Mouse (Mus musculus) small intestine, adult 2 months (tissue): ENCODE results near the gene Atn1. TPM values are rescaled to one million over a fixed set of nuclear protein-coding genes. Genes with fewer than 3 reads are reported as not detected.
A peak's percentile ranks its signal among the peaks of the same experiment; 100 is the strongest.

Experiments used
- H3K27ac ChIP-seq: fragments of 200-500 bp; 2 replicates; pipeline ENCODE4 v1.5.1; 2012; ENCODE audit warnings: low read depth, low read length, control low read depth, inconsistent platforms; ENCODE audit not compliant: insufficient read depth
- H3K27me3 ChIP-seq: fragments of 200-500 bp; 2 replicates; pipeline ENCODE4 v1.6.1; 2012; ENCODE audit warnings: mild to moderate bottlenecking, moderate library complexity, low read length, inconsistent platforms; ENCODE audit not compliant: control insufficient read depth, insufficient read depth
- H3K36me3 ChIP-seq: fragments of 200-500 bp; 2 replicates; pipeline ENCODE4 v1.6.1; 2012; ENCODE audit warnings: mild to moderate bottlenecking, low read length, control low read depth, inconsistent platforms; ENCODE audit not compliant: control insufficient read depth, insufficient read depth
- H3K4me1 ChIP-seq: fragments of 200-500 bp; 2 replicates; pipeline ENCODE4 v1.6.1; 2012; ENCODE audit warnings: low read length, inconsistent platforms, mixed read lengths; ENCODE audit not compliant: control insufficient read depth, insufficient read depth, insufficient read length
- H3K4me3 ChIP-seq: fragments of 200-500 bp; 2 replicates; pipeline ENCODE4 v1.5.1; 2012; ENCODE audit warnings: low read depth, mild to moderate bottlenecking, control low read depth, inconsistent platforms, low read length, moderate library complexity
- CTCF ChIP-seq: fragments of 200-500 bp; IDR thresholded peaks from 2 replicates; pipeline ENCODE4 v1.5.1; 2012; ENCODE audit warnings: low read depth, mild to moderate bottlenecking, control low read depth, inconsistent platforms, low read length, moderate library complexity, mixed read lengths; ENCODE audit not compliant: insufficient replicate concordance, insufficient read length; ENCODE audit errors: extremely low read depth
- POLR2A ChIP-seq: fragments of 200-500 bp; IDR thresholded peaks from 2 replicates; pipeline ENCODE4 v1.6.1; 2012; ENCODE audit warnings: low read depth, mild to moderate bottlenecking, control low read depth, inconsistent platforms, low read length, moderate library complexity
- WGBS: fragments of 180-500 bp; shearing (Covaris S2); methylation state at CpG from one replicate; pipeline ENCODE4 v1.1.7; 2018; 5-methylcytosine and 5-hydroxymethylcytosine counted together
- polyA plus RNA-seq: library from polyadenylated mRNA; depleted of rRNA; stranded (reverse); fragments of >200 nt; gene quantifications from 2 replicates; pipeline ENCODE4 v1.2.3, GENCODE M21; 2012

Gene Atn1
- polyA plus RNA-seq, 1 experiment = 92.6 TPM

DNA sequence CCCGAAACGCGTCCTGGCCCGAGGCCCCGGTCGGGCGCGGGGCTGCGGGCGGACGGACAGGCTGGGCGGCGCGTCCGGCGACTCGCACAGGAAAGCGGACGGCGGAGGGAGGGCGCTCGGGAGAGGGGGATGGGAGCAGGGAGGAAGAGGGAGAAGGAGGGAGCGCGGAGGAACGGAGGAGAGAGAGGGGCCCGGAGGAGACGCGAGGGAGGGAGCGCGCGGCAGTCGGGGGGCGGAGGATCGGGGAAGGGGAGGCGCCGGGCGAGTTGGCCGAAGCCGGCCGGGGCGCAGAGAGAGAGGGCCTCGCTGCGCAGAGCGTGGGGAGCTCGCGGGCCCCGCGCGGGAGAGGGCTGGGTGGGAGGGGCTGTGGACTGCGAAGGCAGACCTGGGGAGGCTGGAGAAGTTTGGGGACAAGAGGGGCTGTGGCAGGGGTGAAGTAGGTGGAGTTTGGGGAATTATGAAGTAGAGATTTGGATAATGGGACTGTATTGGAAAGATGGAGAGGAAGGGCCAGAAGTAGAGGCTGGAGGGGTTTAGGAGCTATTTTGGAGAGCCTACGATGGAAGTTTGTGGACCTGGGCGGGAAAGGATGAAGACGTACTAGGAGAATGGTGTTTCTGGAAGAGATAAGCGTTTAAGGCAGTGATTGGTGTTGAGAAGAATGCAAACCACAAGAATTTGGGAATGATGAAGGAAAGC lies 477 bp upstream of the Atn1 start:
- H3K27me3 ChIP-seq = no peaks in the 10 kb centered on the region
- TF ChIP-seq CTCF = no peak
- no peak for TF ChIP-seq POLR2A
- H3K4me1 ChIP-seq = peaks cover 8% of the 10 kb centered on the region
- H3K36me3 ChIP-seq = no peaks in the 10 kb centered on the region
- H3K4me3 ChIP-seq = peak overlapping the region; percentile 86
- peak overlapping the region; percentile 51 for H3K27ac ChIP-seq
- 2% methylated on average over 48 of the region's 54 CpGs for WGBS

DNA sequence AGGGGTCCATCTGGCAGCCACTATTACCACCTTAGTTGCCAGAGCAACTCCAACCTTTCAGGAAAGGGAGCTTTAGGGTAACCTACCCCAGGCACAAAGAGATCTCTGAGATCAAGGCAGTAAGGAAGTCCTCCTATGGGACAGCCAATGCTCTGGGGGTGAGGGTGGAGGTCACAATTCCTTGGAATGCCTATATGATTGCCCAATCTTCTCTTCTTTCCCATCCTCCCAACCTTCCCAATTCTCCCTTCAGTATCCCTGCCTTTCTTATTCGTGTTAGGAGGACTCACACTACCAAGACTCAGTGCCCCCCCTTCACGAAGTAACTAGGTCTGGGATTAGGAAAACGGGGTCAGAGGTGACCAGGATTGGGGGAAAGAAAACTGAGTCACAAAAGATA lies 1.0 kb downstream of the Atn1 start:
- Histone ChIP-seq H3K27me3 (no peaks in the 10 kb centered on the region), H3K27ac (no peak overlapping the region), H3K36me3 (no peaks in the 10 kb centered on the region), H3K4me3 (peak overlapping the region; percentile 86), H3K4me1 (peaks cover 8% of the 10 kb centered on the region)
- 4% methylated on average over 3 of the region's 3 CpGs for WGBS
- TF ChIP-seq CTCF = no peak

DNA sequence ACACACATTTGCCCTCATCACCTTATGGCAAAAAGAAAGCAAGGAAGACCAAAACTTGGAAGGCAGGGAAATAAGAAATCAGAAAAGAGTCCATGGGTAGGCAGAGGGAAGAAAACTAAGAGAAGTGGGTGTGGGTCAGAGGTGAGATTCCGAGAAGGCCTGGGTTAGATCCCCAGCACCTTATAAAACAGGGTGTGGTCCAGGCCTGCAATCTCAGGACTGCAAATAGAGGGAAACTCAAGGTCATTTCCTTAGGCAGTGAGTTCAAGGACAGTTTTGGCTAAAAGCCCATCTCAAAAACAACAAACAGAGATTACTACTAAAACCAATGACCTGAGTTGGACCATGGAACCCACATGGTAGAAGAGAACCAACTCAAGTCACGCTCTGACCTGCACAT lies 2.5 kb downstream of the Atn1 start:
- Histone ChIP-seq H3K27ac (no peak overlapping the region), H3K4me1 (peaks cover 8% of the 10 kb centered on the region), H3K36me3 (peaks cover 6% of the 10 kb centered on the region), H3K4me3 (no peak overlapping the region), H3K27me3 (no peaks in the 10 kb centered on the region)
- 43% methylated on average over 2 of the region's 2 CpGs for WGBS
- TF ChIP-seq POLR2A (no peak), CTCF (no peak)

DNA sequence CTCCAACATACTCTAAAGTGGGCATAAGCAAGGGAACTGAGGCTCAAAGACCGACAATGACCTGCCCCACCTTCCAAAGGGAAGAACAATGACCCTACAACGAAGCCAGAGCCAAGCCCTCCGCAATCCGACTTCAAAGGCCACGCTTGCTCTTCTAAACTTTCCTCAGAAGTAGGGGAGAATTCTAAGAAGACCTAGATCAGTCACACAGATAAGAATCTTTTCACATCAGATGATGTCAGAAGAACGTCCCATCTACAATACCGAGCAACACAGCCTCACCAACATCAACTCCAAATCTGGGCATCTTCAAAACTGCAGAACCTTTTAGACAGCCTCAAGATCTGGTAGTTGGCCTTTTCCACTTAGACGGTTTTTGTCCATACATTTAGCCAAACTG lies 5.9 kb downstream of the Atn1 start:
- Histone ChIP-seq H3K27ac (no peak overlapping the region), H3K4me3 (no peak overlapping the region), H3K36me3 (peaks cover 17% of the 10 kb centered on the region), H3K4me1 (peaks cover 7% of the 10 kb centered on the region), H3K27me3 (no peaks in the 10 kb centered on the region)
- TF ChIP-seq CTCF = no peak
- no peak for TF ChIP-seq POLR2A
- whole genome bisulfite sequencing = 77% methylated on average over 8 of the region's 8 CpGs

DNA sequence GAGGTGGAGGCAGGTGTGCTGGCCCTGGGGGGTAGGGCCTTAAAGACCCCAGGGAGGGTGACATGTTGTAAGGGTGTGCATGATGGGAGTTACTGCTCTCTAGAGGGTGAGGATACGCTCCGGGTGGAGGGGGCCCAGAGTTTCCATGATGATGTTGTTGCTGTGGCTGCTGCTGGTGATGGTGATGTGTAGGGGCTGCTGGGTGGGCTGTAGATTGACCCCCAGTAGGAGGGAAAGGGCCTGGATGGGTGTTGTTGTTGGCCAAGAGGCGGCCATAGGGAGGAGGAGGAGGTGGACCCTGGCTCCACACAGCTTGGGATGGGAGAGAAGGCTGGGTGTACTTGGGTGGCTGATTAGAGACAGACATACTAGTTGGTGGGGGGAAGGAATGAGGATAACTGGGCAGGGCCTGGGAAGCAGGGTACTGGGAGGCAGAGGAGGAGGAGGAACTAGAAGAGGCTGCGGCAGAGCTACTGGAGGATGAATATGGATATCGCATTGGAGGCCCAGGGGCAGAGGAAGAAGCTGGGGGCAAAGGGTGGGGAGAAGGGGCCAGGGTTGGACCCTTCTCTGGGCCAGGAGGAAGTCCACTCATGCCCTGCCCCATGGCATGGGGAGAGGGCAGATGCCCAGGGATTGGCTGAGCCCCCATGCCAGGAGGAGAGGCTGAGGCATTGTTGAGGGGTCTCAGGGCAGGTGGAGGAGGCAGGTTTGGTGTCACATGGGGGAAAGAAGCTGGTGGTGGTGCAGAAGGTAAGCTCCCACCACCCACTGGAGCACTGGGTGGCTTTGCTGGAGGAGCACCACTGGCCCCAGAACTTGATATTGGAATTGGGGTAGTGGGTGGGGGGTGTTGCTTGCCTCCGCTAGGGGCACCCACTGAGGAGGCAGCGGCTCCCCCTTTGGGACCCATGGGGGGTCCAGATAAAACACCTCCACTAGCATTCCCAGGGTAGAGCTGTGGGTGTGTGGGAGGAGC lies 9.4 kb downstream of the Atn1 start:
- WGBS = 88% methylated on average over 7 of the region's 7 CpGs
- Histone ChIP-seq H3K4me1 (peaks cover 10% of the 10 kb centered on the region), H3K27ac (no peak overlapping the region), H3K4me3 (no peak overlapping the region; the same call in 1 of the 2 replicates), H3K27me3 (no peaks in the 10 kb centered on the region), H3K36me3 (peaks cover 26% of the 10 kb centered on the region)
- TF ChIP-seq CTCF = no peak
- TF ChIP-seq POLR2A = no peak

DNA sequence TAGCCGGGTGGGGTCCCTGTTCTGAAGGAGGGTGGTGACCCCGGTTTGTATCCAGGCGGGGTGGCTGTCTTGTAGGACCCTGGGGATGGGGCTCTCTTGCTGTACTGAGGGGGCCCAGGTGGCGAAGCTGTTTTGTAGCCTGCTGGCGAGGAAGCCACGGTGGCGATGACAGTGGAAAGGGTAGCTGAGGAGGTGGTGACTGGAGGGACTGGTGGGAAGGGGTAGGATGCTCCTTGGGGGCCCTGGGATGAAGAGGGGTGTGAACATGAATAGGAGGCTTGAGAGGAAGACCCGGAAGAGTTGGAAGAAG lies 10.1 kb downstream of the Atn1 start:
- peak overlapping the region; percentile 63; the same call in 1 of the 2 replicates for H3K27ac ChIP-seq
- H3K4me3 ChIP-seq = peak overlapping the region; percentile 76
- 19% methylated on average over 8 of the region's 8 CpGs for WGBS
- H3K4me1 ChIP-seq = peaks cover 13% of the 10 kb centered on the region
- TF ChIP-seq POLR2A (no peak), CTCF (no peak)
- peaks cover 26% of the 10 kb centered on the region for H3K36me3 ChIP-seq
- H3K27me3 ChIP-seq = no peaks in the 10 kb centered on the region
